Mouse (Mus musculus) hindbrain, embryonic 11.5 days (tissue): ENCODE results near the gene Fam25c. TPM values are rescaled to one million over a fixed set of nuclear protein-coding genes. Genes with fewer than 3 reads are reported as not detected.

Source experiments
- ATAC-seq: fragments of 200-750 bp; cut with Nextera tagmentation; 2 replicates; pipeline ENCODE4 v1.8.0; 2017; ENCODE audit warnings: mild to moderate bottlenecking, moderate TSS enrichment, moderate library complexity; ENCODE audit not compliant: low FRiP score
- DNase-seq: peaks from one replicate; pipeline ENCODE4 v3.0.0-alpha.2; 2015; ENCODE audit warnings: low spot score
- H3K27ac ChIP-seq: fragments of 300-500 bp; sonication (generic); 2 replicates; pipeline ENCODE4 v1.5.1; 2014; ENCODE audit warnings: mild to moderate bottlenecking, low read depth, low read length
- H3K27me3 ChIP-seq: fragments of 300-500 bp; sonication (generic); 2 replicates; pipeline ENCODE4 v1.6.1; 2014; ENCODE audit warnings: mild to moderate bottlenecking, low read length, moderate library complexity, mixed read lengths; ENCODE audit not compliant: control insufficient read depth, insufficient read depth
- H3K36me3 ChIP-seq: fragments of 300-500 bp; sonication (generic); 2 replicates; pipeline ENCODE4 v1.6.1; 2014; ENCODE audit warnings: mild to moderate bottlenecking, low read length, moderate library complexity, mixed read lengths; ENCODE audit not compliant: control insufficient read depth, insufficient read depth
- H3K4me1 ChIP-seq: fragments of 300-500 bp; sonication (generic); replicated peaks from 2 replicates; pipeline ENCODE4 v1.6.1; 2014; ENCODE audit warnings: low read length, mixed read lengths; ENCODE audit not compliant: control insufficient read depth, insufficient read depth
- H3K4me2 ChIP-seq: fragments of 300-500 bp; sonication (generic); replicated peaks from 2 replicates; pipeline ENCODE4 v1.6.1; 2014; ENCODE audit warnings: mild to moderate bottlenecking, low read depth, low read length
- H3K4me3 ChIP-seq: fragments of 300-500 bp; sonication (generic); 2 replicates; pipeline ENCODE4 v1.5.1; 2014; ENCODE audit warnings: low read depth, low read length
- H3K9ac ChIP-seq: fragments of 300-500 bp; sonication (generic); 2 replicates; pipeline ENCODE4 v1.6.1; 2014; ENCODE audit warnings: low read depth, low read length
- H3K9me3 ChIP-seq: fragments of 300-500 bp; sonication (generic); 2 replicates; pipeline ENCODE4 v1.6.1; 2016; ENCODE audit warnings: low read length; ENCODE audit not compliant: control insufficient read depth
- WGBS: fragments of 180-500 bp; shearing (Covaris S2); extraction: QIAGEN DNeasy Blood & Tissue Kit; methylation state at CpG from one replicate; pipeline ENCODE4 v1.1.7; 2014; 5-methylcytosine and 5-hydroxymethylcytosine counted together
- polyA plus RNA-seq: library from polyadenylated mRNA; unstranded; fragments of >200 nt; fragmentation: Nextera tagmentation; extraction: Ambion mirVana; gene quantifications from 2 replicates; pipeline ENCODE4 v1.2.1, GENCODE M21; 2014

Fam25c gene
- polyA plus RNA-seq, 1 experiment from 2014 or later = not detected

DNA sequence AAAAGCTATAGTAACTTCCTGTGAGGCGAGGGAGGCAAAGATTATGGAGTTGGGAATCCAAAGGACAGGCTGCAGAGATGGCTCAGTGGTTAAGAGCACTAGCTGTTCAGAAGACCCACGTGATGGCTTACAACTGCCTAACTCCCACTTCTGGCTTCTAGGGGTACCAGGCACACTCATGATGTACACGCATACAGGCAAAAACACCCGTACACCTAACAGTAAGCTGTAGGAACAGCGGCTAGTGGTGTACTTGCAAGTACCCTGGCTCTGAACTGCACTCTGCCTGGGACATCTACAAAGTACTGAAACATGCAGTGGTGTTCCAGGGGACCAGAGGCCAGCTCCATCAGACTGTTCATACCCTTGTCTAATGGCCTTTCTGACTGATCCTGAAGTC lies 8.1 kb downstream of the Fam25c start:
- peaks cover 3% of the 10 kb centered on the region for H3K36me3 ChIP-seq
- no peaks in the 10 kb centered on the region for H3K27me3 ChIP-seq
- H3K9me3 ChIP-seq = no peaks in the 10 kb centered on the region
- DNase-seq = no peak
- no peak for ATAC-seq
- H3K4me1 ChIP-seq = no peaks in the 10 kb centered on the region
- no peak overlapping the region for H3K9ac ChIP-seq
- 96% methylated on average over 5 of the region's 5 CpGs for whole genome bisulfite sequencing
- no peak overlapping the region for H3K4me3 ChIP-seq
- H3K4me2 ChIP-seq = no peak overlapping the region
- no peak overlapping the region for H3K27ac ChIP-seq

DNA sequence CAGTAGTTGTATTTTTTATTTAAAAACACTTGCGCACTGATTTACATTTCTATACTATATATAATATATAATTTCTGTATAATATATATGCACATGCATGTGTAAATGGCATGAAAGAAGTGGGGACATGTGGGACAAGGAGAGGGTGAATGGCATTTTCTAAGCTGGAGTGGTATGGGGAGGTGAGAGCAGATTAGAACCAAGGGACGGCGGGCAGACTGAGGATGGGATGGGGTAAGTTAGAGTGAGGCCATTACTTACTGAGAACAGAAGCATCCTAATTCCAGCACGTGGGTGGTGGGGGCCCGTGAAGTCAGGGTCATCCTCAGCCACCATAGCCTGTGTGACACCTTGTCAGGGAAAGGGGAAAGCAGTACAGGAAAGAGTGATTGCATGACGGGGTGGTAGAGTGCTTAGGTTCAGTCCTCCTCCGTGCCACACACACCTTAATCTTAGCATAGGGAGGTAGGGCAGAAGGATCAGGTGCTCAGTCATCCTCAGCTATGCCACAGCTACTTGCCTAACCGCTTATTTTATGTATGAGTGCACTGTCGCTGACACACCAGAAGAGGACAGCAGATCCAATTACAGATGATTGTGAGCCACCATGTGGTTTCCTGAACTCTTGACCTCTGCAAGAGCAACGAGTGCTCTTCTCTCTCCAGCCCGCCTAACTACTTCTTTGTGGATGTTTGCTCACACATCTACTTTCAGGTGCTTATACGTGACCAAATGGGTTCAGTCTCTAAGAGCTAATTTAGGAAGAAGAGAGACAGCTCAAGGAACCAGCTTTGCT lies 9.3 kb downstream of the Fam25c start:
- Histone ChIP-seq H3K9me3 (no peaks in the 10 kb centered on the region), H3K27ac (no peak overlapping the region), H3K4me1 (no peaks in the 10 kb centered on the region), H3K9ac (no peak overlapping the region), H3K36me3 (peaks cover 5% of the 10 kb centered on the region), H3K4me3 (no peak overlapping the region), H3K4me2 (no peak overlapping the region), H3K27me3 (no peaks in the 10 kb centered on the region)
- DNase-seq (no peak), ATAC-seq (no peak)
- WGBS = 63% methylated on average over 12 of the region's 12 CpGs

DNA sequence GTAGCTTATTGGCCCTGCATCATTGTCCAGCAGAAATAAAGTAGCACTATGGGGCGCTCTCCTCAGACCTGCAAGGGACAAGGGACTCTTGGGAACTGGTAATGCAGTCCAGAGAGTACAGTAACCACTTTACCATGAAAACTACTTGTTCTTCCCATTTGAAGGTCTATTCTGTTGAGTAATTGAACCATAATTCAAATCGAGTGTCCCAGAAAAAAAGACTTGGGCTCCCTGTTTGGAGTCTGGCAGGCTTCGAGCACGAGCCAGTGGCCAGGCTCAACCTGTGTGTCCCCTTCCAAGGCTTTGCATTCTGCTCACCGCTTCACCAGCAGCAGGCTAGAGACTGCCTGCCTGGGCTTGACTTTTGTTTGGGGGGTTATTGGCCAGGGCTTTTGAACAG lies 10.9 kb downstream of the Fam25c start:
- WGBS = 91% methylated on average over 5 of the region's 5 CpGs
- ATAC-seq = no peak

DNA sequence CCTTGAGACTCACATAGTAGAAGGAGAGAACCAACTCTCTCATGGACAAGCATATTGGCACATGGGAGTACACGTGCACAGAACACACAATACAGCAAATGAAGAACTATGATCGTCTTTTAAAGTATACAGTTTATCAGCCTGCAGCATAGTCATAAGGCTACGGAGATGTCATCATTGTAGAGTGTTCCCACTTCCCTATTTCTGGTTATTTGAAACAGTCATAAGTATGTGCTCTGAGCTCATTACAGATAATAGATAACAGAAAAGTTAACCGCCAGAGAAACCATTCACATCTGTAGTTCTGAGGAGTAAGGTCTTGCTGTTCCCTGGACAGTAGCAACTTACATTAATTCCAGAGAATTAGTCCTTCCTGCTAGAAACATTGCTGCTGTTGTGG lies 12.2 kb downstream of the Fam25c start:
- H3K9ac ChIP-seq = no peak overlapping the region
- no peak for DNase-seq
- H3K27me3 ChIP-seq = no peaks in the 10 kb centered on the region
- 94% methylated on average over 4 of the region's 4 CpGs for WGBS
- no peak for ATAC-seq
- peaks cover 8% of the 10 kb centered on the region for H3K36me3 ChIP-seq
- H3K9me3 ChIP-seq = no peaks in the 10 kb centered on the region
- no peaks in the 10 kb centered on the region for H3K4me1 ChIP-seq
- no peak overlapping the region for H3K4me2 ChIP-seq
- H3K27ac ChIP-seq = no peak overlapping the region
- H3K4me3 ChIP-seq = no peak overlapping the region

More for the DNA sequence above, 10.9 kb downstream of the Fam25c start:
- DNase-seq = no peak
- Histone ChIP-seq H3K4me1 (no peaks in the 10 kb centered on the region), H3K4me2 (no peak overlapping the region), H3K27ac (no peak overlapping the region), H3K9me3 (no peaks in the 10 kb centered on the region), H3K27me3 (no peaks in the 10 kb centered on the region), H3K4me3 (no peak overlapping the region), H3K36me3 (peaks cover 5% of the 10 kb centered on the region), H3K9ac (no peak overlapping the region)

DNA sequence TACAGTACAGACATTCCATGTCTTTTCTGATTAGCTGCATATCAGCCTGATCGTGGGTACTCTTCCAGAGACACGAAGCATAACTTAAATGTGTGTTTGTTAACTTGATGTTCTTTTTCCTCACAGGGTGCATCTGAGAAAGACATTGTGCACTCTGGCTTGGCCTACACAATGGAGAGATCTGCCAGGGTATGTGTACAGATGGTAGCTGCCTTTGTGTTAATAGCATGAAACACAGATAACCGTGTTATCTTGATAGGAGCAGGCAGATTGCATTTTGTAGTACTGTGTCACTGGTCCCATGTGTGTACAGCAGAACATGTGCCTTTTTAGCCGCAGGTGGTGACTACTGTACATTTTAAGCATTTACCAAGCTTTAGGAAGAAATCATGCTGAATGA lies 13.2 kb downstream of the Fam25c start:
- WGBS = 93% methylated on average over 4 of the region's 4 CpGs
- H3K9me3 ChIP-seq = no peaks in the 10 kb centered on the region

DNA sequence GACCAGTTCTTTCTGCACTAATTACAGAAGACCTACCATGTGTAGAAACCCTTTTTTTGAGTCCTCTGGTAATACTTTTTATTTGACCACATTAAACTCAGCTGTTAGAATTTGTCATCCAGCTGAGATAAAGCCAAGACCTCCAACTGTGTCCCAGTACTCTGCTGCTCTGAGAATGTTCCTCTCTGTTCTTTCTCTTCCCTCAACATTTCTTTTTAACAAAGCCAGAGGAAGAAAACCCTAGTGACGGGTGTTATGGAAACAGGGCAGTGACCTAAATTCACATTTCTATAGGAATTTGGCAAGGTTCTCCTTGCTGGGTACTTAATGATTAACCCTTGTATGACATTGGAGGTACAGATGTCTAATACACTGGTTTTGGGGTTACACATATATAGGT lies 15.8 kb downstream of the Fam25c start:
- Histone ChIP-seq H3K9ac (no peak overlapping the region), H3K4me2 (no peak overlapping the region), H3K4me1 (no peaks in the 10 kb centered on the region), H3K36me3 (peaks cover 18% of the 10 kb centered on the region), H3K9me3 (no peaks in the 10 kb centered on the region), H3K27me3 (no peaks in the 10 kb centered on the region), H3K4me3 (no peak overlapping the region), H3K27ac (no peak overlapping the region)
- 82% methylated on average over 1 of the region's 1 CpGs for WGBS
- no peak for DNase-seq
- no peak for ATAC-seq

More for the DNA sequence above, 13.2 kb downstream of the Fam25c start:
- DNase-seq (no peak), ATAC-seq (no peak)
- Histone ChIP-seq H3K27ac (no peak overlapping the region), H3K4me1 (no peaks in the 10 kb centered on the region), H3K4me3 (no peak overlapping the region), H3K27me3 (no peaks in the 10 kb centered on the region), H3K36me3 (peaks cover 10% of the 10 kb centered on the region), H3K4me2 (no peak overlapping the region), H3K9ac (no peak overlapping the region)

DNA sequence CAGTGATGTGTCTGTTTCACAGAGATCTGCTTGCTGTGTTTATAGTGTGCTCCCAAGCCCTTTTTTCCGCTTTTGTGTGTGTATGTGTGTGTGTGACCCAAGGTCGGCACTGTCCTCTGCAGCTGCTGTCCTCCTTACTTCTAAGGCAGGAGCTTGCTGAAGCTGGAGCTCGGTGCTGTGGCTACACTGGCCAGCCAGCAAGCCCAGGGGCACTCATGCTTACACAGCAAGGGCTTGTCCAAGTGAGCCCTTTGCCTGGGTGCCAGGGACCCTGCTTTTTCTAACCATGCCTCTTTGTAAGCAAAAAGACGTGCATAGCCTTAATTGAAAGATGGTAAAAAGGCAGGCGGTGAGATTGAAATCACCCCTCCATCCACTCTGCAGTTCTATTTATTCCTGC lies 22.8 kb downstream of the Fam25c start:
- Histone ChIP-seq H3K27ac (no peak overlapping the region), H3K9me3 (no peaks in the 10 kb centered on the region), H3K4me3 (no peak overlapping the region), H3K4me2 (no peak overlapping the region), H3K27me3 (no peaks in the 10 kb centered on the region), H3K9ac (no peak overlapping the region), H3K4me1 (no peaks in the 10 kb centered on the region), H3K36me3 (peaks cover 15% of the 10 kb centered on the region; the same call in 1 of the 2 replicates)
- no peak for DNase-seq
- ATAC-seq = no peak
- 91% methylated on average over 5 of the region's 5 CpGs for WGBS

DNA sequence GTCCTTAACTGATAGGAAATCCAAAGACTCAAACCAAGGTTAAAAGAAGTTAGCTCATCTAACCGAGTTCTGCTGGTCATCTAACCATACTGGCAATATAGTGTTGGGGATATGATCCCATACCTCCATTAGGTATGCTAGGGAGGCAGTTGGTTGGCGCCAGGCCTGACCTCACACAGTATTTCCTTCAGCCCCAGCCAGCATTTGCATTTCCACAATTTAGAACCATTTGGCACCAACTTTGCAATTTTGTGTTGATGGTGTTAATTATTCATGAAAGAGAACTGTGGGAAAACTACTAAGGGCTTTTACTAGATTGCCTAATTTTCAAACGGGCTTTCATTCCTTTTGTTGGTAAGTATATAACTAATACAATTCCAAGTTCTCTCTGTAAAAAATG lies 23.3 kb downstream of the Fam25c start:
- Histone ChIP-seq H3K4me3 (no peak overlapping the region), H3K9ac (no peak overlapping the region), H3K27ac (no peak overlapping the region), H3K4me1 (no peaks in the 10 kb centered on the region), H3K4me2 (no peak overlapping the region), H3K36me3 (peaks cover 14% of the 10 kb centered on the region; the same call in 1 of the 2 replicates), H3K9me3 (no peaks in the 10 kb centered on the region), H3K27me3 (no peaks in the 10 kb centered on the region)
- 94% methylated on average over 3 of the region's 3 CpGs for WGBS
- DNase-seq (no peak), ATAC-seq (no peak)

DNA sequence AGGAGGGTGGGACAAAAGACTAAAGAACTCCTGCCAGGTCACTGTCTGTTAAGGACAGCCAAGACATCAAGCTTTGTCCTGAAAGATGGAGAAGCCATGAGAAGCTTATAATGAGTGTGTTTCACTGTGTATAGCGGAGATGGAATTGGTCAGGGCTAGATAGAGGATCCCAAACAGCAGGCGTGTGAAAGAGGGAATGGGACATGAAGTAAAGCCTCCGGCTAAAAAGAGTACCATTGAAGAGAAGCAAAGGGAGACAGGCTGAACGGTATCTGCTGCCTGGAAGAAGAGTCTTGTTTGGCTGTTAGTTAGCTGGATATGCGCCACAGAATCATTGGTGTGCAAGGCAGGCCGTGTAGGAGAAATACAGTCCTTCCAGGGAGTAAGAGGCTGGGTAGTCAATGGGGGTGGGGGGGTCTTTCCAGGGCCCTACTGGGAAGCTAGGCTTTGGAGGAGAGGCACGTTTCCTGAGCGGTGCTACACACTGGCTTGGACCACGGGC lies 24.5 kb downstream of the Fam25c start:
- H3K4me1 ChIP-seq = no peaks in the 10 kb centered on the region
- H3K9ac ChIP-seq = no peak overlapping the region
- DNase-seq (no peak), ATAC-seq (no peak)
- no peaks in the 10 kb centered on the region for H3K9me3 ChIP-seq
- no peaks in the 10 kb centered on the region for H3K27me3 ChIP-seq
- H3K4me3 ChIP-seq = no peak overlapping the region
- no peak overlapping the region for H3K27ac ChIP-seq
- 91% methylated on average over 9 of the region's 9 CpGs for WGBS
- H3K36me3 ChIP-seq = 0 out of 2 replicates have a peak, but pooled peaks cover 12% of the 10 kb centered on the region
- H3K4me2 ChIP-seq = no peak overlapping the region
